Mouse (Mus musculus): ENCODE results near the gene Nid1. TPM values are rescaled to one million over a fixed set of nuclear protein-coding genes. Genes with fewer than 3 reads are reported as not detected.

Nid1 gene
- 84.6 and 107 TPM in 2 replicates for polyA plus RNA-seq (2015; fragmentation: Nextera tagmentation; extraction: Ambion mirVana)

DNA sequence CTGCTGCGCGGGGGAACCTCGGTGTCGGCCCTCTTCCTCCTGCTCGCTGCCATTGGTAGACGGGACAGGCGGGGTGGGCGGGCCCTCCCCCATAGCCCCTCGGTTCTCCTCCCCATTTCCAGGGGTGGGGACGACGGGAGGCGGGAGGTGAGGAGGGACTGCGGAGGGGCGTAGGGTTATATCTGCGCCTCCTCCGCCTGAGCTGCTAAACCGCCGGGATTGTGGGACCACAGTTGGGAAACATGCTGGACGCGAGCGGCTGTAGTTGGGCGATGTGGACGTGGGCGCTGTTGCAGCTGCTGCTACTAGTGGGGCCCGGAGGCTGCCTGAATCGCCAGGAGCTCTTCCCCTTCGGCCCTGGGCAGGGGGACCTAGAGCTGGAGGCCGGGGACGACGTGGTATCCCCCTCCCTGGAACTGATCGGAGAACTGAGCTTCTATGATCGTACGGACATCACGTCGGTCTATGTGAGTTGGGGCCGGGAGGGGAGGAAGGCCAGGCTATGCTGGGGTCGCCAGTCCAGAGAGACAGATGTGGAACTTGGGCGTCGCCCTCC is at the start of gene Nid1:
Nid1 (plus strand) TSS at position 92 of the 556 bp plus-strand sequence.

DNA sequence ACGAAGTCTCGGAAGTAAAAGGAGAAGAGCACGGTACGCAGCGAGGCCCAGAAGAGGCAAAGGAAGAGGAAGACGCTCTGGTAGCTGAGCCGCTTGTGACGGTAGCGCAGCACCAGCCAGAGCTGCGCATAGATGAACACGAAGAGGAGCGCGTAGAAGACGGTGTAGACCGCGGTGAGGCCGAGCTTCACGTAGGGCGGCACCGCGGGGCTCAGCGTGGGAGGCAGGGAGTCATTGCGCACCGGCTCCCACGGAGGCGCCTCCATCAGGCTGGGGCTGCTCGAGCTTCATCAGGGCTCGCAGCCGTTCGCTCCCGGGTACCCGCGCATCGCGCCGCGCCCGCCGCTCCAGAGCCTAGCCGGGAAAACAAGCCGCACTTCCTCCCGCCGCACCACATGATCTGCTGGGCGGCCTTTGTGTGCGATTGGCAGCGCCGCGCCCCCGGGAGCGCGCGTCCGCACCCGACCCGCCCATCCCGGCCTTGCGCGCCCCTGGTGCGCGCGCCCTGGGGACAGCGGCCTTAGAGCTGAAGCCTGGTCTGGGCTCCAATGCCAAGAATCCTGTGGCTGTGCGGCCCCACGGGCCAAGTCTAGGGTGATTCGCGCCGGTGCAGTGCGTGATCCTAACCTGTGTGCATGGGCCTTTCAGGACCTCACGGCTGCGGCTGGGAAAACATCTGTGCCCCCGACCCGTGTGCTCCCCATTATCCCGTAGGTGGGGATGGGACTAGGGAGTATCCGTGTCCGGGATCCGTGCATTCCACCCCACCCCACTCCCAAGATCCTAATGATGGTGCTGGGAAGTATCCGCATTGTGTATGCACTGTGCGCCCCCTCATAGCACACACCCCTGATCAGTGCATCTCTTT is 43.9 kb upstream of the Nid1 start, which contains the start of gene Gpr137b:
Gpr137b (minus strand) TSS at position 787 of the 868 bp plus-strand sequence.

Other genes with a start within 250 kb of the Nid1 start
- 8.4 and 16.8 TPM in 2 replicates for gene Gpr137b, start 43.5 kb upstream of the Nid1 start, polyA plus RNA-seq (2015; fragmentation: Nextera tagmentation; extraction: Ambion mirVana)
- gene Lyst, start 152.8 kb downstream of the Nid1 start, polyA plus RNA-seq (2015; fragmentation: Nextera tagmentation; extraction: Ambion mirVana), result 2.7 and 4.3 TPM in 2 replicates

All from adrenal gland, postnatal 0 days (tissue).